Mouse (Mus musculus) kidney, adult 18-20 months (tissue): Measurements from ENCODE around the gene Ung.
A peak's percentile ranks its signal among the peaks of the same experiment; 100 is the strongest.

Experiments used
- DNase-seq: peaks from one replicate; pipeline ENCODE4 v3.0.0; 2021

Ung gene

GRCm38 (mm10) chr5:114173458-114173857, 43.3 kb downstream of the Ung start:
- no peak for DNase-seq

GRCm38 (mm10) chr5:114173877-114174581, 43.8 kb downstream of the Ung start:
- no peak for DNase-seq

- DNase-seq: peak; percentile 42
Measured at GRCm38 (mm10) chr5:114174639-114175038, 44.5 kb downstream of the Ung start.

- peak; percentile 95 for DNase-seq
Measured at GRCm38 (mm10) chr5:114175596-114176171, 45.5 kb downstream of the Ung start.

GRCm38 (mm10) chr5:114176548-114177400, 46.6 kb downstream of the Ung start:
- no peak for DNase-seq

GRCm38 (mm10) chr5:114177966-114178719, 48.0 kb downstream of the Ung start:
- no peak for DNase-seq

- peak; percentile 57 for DNase-seq
Measured at GRCm38 (mm10) chr5:114179541-114179940, 49.4 kb downstream of the Ung start.

GRCm38 (mm10) chr5:114183493-114183892, 53.3 kb downstream of the Ung start:
- DNase-seq: no peak

GRCm38 (mm10) chr5:114187108-114187507, 56.9 kb downstream of the Ung start:
- no peak for DNase-seq
